Mouse (Mus musculus): Measurements from ENCODE around the gene C1qtnf12. TPM values are rescaled to one million over a fixed set of nuclear protein-coding genes. Genes with fewer than 3 reads are reported as not detected.

C1qtnf12 gene
- polyA plus RNA-seq, 1 experiment from 2014 or later = 35.0 TPM

DNA sequence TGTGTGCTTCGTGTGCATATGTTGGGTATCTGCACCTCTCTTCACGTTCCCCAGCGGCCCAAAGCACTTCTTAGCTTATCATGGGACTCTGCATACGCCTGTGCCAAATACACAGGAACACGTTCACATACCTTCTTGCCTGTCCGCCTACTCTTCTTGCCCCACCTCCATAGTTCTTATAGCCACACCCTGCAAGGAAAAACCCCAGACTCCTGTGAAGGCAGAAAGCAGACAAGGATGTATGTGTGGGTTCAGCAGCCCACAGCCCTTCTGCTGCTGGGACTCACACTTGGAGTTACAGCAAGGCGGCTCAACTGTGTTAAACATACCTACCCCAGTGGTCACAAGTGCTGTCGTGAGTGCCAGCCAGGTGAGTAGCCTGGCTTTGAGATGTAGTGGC lies 51.5 kb downstream of the C1qtnf12 start, which contains the start of gene Tnfrsf4:
Tnfrsf4 (plus strand) TSS at position 207 of the 400 bp plus-strand sequence.
- H3K4me2 ChIP-seq (replicated peaks) = no peak within 1 kb of the TSS
- no peaks in the 10 kb centered on the region for H3K27me3 ChIP-seq
- ATAC-seq (ENCODE audit: low FRiP score, low read depth) = no peak
- peaks cover 61% of the 10 kb centered on the region for H3K36me3 ChIP-seq
- H3K9ac ChIP-seq = no peak within 1 kb of the TSS
- no peak within 1 kb of the TSS for H3K4me3 ChIP-seq
- no peak within 1 kb of the TSS for H3K27ac ChIP-seq
- WGBS = 86% methylated on average over 8 of the region's 8 CpGs
- no peaks in the 10 kb centered on the region for H3K4me1 ChIP-seq
- no peaks in the 10 kb centered on the region for H3K9me3 ChIP-seq

DNA sequence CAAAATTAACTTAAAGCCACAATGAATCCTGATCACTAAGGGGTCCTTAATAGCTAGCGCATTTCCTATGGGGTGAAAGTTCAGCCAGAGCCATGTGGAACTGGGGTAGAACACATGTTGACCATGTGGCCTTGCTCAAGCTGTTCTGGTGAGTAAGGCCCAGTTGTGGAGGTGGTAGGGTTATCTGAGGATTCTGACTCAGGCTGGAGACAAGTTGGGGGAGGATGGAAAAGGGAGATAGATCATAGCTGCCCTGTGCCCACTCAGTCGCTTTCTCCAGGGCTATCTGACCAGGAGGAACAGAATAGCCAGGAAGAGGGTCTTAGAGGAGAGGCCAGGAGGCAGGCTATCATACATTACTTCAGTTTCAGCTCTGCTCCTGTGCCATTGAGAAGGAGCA lies 52.3 kb downstream of the C1qtnf12 start:
- WGBS = 78% methylated on average over 2 of the region's 2 CpGs
- Histone ChIP-seq H3K4me3 (no peak overlapping the region), H3K9ac (no peak overlapping the region), H3K36me3 (peaks cover 54% of the 10 kb centered on the region), H3K27ac (no peak overlapping the region), H3K27me3 (no peaks in the 10 kb centered on the region), H3K4me1 (no peaks in the 10 kb centered on the region), H3K9me3 (no peaks in the 10 kb centered on the region), H3K4me2 (replicated peaks) (no peak overlapping the region)
- no peak for ATAC-seq (ENCODE audit: low FRiP score, low read depth)

Other genes with a start within 250 kb of the C1qtnf12 start
- gene Tmem240, start 227.5 kb upstream of the C1qtnf12 start, polyA plus RNA-seq (2015; fragmentation: Nextera tagmentation; extraction: Ambion mirVana) = 1.0 and 1.1 TPM in 2 replicates
- 94.4 and 100 TPM in 2 replicates for gene Atad3a, start 201.2 kb upstream of the C1qtnf12 start, polyA plus RNA-seq (2015; fragmentation: Nextera tagmentation; extraction: Ambion mirVana)
- 11.1 and 11.6 TPM in 2 replicates for gene Vwa1, start 187.6 kb upstream of the C1qtnf12 start, polyA plus RNA-seq (2015; fragmentation: Nextera tagmentation; extraction: Ambion mirVana)
- gene Tmem88b, start 176.4 kb upstream of the C1qtnf12 start, polyA plus RNA-seq (2015; fragmentation: Nextera tagmentation; extraction: Ambion mirVana) = 0.64 and 0.81 TPM in 2 replicates
- gene Ankrd65, start 171.9 kb upstream of the C1qtnf12 start, polyA plus RNA-seq (2015; fragmentation: Nextera tagmentation; extraction: Ambion mirVana) = not detected in 2 replicates
- gene Mrpl20, start 159.4 kb upstream of the C1qtnf12 start, polyA plus RNA-seq (2015; fragmentation: Nextera tagmentation; extraction: Ambion mirVana) = 213 and 220 TPM in 2 replicates
- gene Ccnl2, start 149.8 kb upstream of the C1qtnf12 start, polyA plus RNA-seq (2015; fragmentation: Nextera tagmentation; extraction: Ambion mirVana) = 211 and 231 TPM in 2 replicates
- 140 and 144 TPM in 2 replicates for gene Aurkaip1, start 131.0 kb upstream of the C1qtnf12 start, polyA plus RNA-seq (2015; fragmentation: Nextera tagmentation; extraction: Ambion mirVana)
- gene Mxra8, start 122.6 kb upstream of the C1qtnf12 start, polyA plus RNA-seq (2015; fragmentation: Nextera tagmentation; extraction: Ambion mirVana) = 76.6 and 92.7 TPM in 2 replicates
- gene Dvl1, start 114.9 kb upstream of the C1qtnf12 start, polyA plus RNA-seq (2015; fragmentation: Nextera tagmentation; extraction: Ambion mirVana) = 4.3 and 5.7 TPM in 2 replicates
- 0.25 and 0.33 TPM in 2 replicates for gene Tas1r3, start 99.0 kb upstream of the C1qtnf12 start, polyA plus RNA-seq (2015; fragmentation: Nextera tagmentation; extraction: Ambion mirVana)
- 13.6 and 13.8 TPM in 2 replicates for gene Cptp, start 92.9 kb upstream of the C1qtnf12 start, polyA plus RNA-seq (2015; fragmentation: Nextera tagmentation; extraction: Ambion mirVana)
- gene Ints11, start 92.8 kb upstream of the C1qtnf12 start, polyA plus RNA-seq (2015; fragmentation: Nextera tagmentation; extraction: Ambion mirVana) = 71.2 and 74.8 TPM in 2 replicates
- 51.8 and 55.9 TPM in 2 replicates for gene Pusl1, start 70.5 kb upstream of the C1qtnf12 start, polyA plus RNA-seq (2015; fragmentation: Nextera tagmentation; extraction: Ambion mirVana)
- gene Acap3, start 70.5 kb upstream of the C1qtnf12 start, polyA plus RNA-seq (2015; fragmentation: Nextera tagmentation; extraction: Ambion mirVana) = 18.2 and 19.4 TPM in 2 replicates
- 113 and 126 TPM in 2 replicates for gene Ube2j2, start 18.5 kb upstream of the C1qtnf12 start, polyA plus RNA-seq (2015; fragmentation: Nextera tagmentation; extraction: Ambion mirVana)
- gene B3galt6, start 30.3 kb downstream of the C1qtnf12 start, polyA plus RNA-seq (2015; fragmentation: Nextera tagmentation; extraction: Ambion mirVana) = 16.8 and 17.3 TPM in 2 replicates
- gene Sdf4, start 30.6 kb downstream of the C1qtnf12 start, polyA plus RNA-seq (2015; fragmentation: Nextera tagmentation; extraction: Ambion mirVana) = 160 and 166 TPM in 2 replicates
- gene Tnfrsf4, start 51.5 kb downstream of the C1qtnf12 start, polyA plus RNA-seq (2015; fragmentation: Nextera tagmentation; extraction: Ambion mirVana) = 0.80 and 0.85 TPM in 2 replicates
- 2.8 and 2.9 TPM in 2 replicates for gene Tnfrsf18, start 63.8 kb downstream of the C1qtnf12 start, polyA plus RNA-seq (2015; fragmentation: Nextera tagmentation; extraction: Ambion mirVana)
- gene Ttll10, start 97.1 kb downstream of the C1qtnf12 start, polyA plus RNA-seq (2015; fragmentation: Nextera tagmentation; extraction: Ambion mirVana) = 0.70 and 1.1 TPM in 2 replicates
- 45.2 and 48.7 TPM in 2 replicates for gene 9430015G10Rik, start 147.7 kb downstream of the C1qtnf12 start, polyA plus RNA-seq (2015; fragmentation: Nextera tagmentation; extraction: Ambion mirVana)
- 0.48 and 0.72 TPM in 2 replicates for gene Rnf223, start 168.2 kb downstream of the C1qtnf12 start, polyA plus RNA-seq (2015; fragmentation: Nextera tagmentation; extraction: Ambion mirVana)
- gene Agrn, start 235.2 kb downstream of the C1qtnf12 start, polyA plus RNA-seq (2015; fragmentation: Nextera tagmentation; extraction: Ambion mirVana) = 69.5 and 73.9 TPM in 2 replicates
- gene Isg15, start 238.5 kb downstream of the C1qtnf12 start, polyA plus RNA-seq (2015; fragmentation: Nextera tagmentation; extraction: Ambion mirVana) = 1.5 and 2.4 TPM in 2 replicates
- 2.0 and 2.3 TPM in 2 replicates for gene AW011738, start 241.0 kb downstream of the C1qtnf12 start, polyA plus RNA-seq (2015; fragmentation: Nextera tagmentation; extraction: Ambion mirVana)